Mouse (Mus musculus): Measurements from ENCODE around the gene Bcl2l13. TPM values are rescaled to one million over a fixed set of nuclear protein-coding genes. Genes with fewer than 3 reads are reported as not detected.

Bcl2l13 gene
- polyA plus RNA-seq, 1 experiment, result 25.4 TPM

DNA sequence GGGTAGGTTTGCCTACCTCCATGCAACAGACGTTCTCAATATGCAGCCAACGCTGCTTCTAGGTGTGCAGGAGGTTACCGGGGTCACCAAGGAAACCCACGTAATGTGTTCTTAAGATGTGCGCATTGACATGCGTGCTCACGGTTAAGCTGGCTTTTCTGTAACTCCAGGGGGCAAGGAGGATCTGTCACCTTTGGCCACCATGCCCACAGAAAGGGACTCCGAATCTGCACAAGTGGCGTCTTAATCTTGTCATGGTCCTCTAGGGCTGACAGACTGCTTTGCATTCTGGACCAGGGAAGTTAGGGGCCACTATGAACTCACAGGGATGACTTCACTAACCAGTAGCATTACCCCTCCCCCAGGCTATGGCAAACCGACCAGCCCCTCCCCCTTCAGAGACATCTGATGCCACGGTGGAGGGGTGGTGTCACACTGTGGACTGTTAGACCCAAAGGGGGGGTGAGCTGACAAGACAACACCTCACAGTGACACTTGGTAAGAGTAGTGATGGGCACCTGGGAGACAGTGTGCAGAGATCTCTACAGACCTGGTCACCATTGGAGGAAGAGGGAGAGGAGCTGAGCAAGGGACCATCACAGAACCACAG is 102.1 kb downstream of the Bcl2l13 start:
- no peaks in the 10 kb centered on the region for H3K4me1 ChIP-seq (ENCODE audit: control insufficient read depth, insufficient read depth, low read length)
- no peak for TF ChIP-seq POLR2A (IDR thresholded peaks at IDR 0.05; ENCODE audit: low read depth, low read length)
- no peak for TF ChIP-seq CTCF (IDR thresholded peaks at IDR 0.05; ENCODE audit: borderline replicate concordance, insufficient read depth, low read length)
- no peak overlapping the region for H3K4me3 ChIP-seq (ENCODE audit: insufficient read depth, low read length)
- no peak overlapping the region for H3K27ac ChIP-seq (ENCODE audit: insufficient read depth, low read length)

DNA sequence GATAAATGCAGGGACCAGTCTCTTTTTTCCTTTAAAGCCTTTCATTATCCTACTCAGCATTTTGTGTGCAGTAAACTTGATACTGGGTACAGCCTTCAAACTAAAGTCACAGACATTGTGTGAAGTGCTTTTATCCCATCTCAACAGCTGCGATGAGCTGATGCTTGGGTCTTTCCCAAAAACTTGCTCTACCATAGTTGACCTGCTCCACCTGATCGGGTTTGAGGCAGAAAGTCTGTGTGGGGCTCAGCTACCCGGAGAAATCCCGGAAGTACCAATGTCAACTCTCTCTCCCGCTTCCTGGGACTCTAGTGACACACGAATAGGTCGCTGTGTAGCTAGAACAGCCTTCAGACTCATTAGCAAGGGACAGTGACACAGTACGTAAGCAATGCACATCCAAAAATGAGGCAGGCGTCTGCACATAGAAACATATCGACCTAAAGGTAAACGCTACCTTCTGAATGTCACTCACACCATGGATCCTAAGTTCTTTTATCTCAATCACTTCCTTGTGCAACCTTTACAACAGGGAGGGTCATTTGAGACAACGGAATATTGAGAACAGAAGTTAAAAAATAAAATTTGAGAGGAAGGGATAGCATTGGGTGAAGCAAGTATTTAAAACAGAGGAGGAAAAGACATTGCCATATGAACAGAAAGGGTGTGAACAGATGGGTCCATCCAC is 102.9 kb downstream of the Bcl2l13 start:
- TF ChIP-seq CTCF (IDR thresholded peaks at IDR 0.05; ENCODE audit: borderline replicate concordance, insufficient read depth, low read length) (no peak), POLR2A (IDR thresholded peaks at IDR 0.05; ENCODE audit: low read depth, low read length) (no peak)
- Histone ChIP-seq H3K27ac (ENCODE audit: insufficient read depth, low read length) (no peak overlapping the region), H3K4me3 (ENCODE audit: insufficient read depth, low read length) (no peak overlapping the region), H3K4me1 (ENCODE audit: control insufficient read depth, insufficient read depth, low read length) (no peaks in the 10 kb centered on the region)

DNA sequence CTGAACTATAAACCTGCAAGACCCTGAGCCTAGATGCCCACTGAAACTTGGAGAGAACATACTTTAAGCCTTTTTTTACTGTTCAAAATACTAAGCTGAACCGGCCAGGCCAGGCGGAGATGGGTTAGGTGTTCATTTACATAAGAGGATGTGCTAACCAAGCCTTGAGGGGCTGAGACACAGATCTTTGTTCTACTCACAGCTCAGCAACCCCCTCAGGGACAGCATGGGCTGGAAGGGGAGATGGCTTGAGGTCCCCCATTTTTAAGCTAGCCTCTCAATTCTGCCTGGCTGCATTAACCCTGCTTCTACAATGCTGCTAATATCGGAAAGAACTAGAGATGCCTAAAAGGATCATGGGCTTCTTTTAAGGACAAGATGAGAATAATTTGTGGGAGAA is 103.8 kb downstream of the Bcl2l13 start:
- no peaks in the 10 kb centered on the region for H3K4me1 ChIP-seq (ENCODE audit: control insufficient read depth, insufficient read depth, low read length)
- TF ChIP-seq POLR2A (IDR thresholded peaks at IDR 0.05; ENCODE audit: low read depth, low read length) (no peak), CTCF (IDR thresholded peaks at IDR 0.05; ENCODE audit: borderline replicate concordance, insufficient read depth, low read length) (no peak)
- H3K27ac ChIP-seq (ENCODE audit: insufficient read depth, low read length), result no peak overlapping the region
- H3K4me3 ChIP-seq (ENCODE audit: insufficient read depth, low read length), result no peak overlapping the region

DNA sequence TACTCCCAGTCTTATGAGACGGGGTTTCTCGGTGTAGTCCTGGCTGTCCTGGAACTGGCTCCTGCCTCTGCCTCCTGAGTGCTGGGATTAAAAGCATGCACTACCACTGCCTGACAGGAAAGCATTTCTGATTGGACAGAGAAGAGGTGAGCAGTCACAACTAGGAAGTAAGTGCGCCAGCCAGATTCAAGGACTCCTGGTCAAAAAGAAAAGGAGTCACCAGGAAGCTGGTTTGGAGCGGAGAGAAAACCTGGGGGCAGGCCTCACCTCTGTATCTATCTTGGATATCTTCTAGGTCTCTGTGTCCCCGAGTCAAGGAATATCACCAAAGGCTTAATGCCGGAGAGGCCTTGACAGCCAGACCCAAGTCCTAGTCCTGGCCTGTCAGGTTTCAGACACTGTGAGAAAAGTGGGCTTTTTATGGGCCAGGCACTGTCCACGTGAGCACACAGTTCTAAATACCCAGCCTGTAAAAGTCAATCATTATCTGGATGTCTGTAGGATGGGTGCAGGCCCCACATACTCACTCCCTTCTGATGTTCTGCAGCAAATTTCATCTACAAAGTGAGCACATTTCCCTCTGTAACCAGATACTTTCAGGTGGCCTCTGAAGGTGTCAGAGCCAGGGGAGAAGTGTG is 104.6 kb downstream of the Bcl2l13 start:
- TF ChIP-seq POLR2A (IDR thresholded peaks at IDR 0.05; ENCODE audit: low read depth, low read length) (no peak), CTCF (IDR thresholded peaks at IDR 0.05; ENCODE audit: borderline replicate concordance, insufficient read depth, low read length) (no peak)
- H3K4me3 ChIP-seq (ENCODE audit: insufficient read depth, low read length), result no peak overlapping the region
- no peak overlapping the region for H3K27ac ChIP-seq (ENCODE audit: insufficient read depth, low read length)
- no peaks in the 10 kb centered on the region for H3K4me1 ChIP-seq (ENCODE audit: control insufficient read depth, insufficient read depth, low read length)

DNA sequence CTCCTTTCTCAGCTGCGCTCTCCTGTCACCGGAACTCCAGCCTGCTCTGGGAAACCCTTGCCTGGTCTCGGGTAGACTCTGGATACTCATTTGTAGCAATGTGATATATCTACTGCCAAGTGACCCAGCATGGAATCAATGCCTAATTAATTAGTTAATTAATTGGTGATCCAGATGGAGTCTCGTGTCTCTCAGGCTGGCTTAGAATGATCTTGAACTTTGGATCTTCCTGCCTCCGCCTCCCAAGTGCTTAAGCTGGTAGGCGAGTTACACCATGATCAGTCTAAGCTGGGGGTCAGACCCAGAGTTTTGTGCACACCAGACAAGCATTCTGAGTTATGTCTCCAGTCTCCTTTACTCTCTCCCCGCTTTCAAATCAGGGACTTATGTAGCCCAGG is 105.1 kb downstream of the Bcl2l13 start:
- TF ChIP-seq CTCF (IDR thresholded peaks at IDR 0.05; ENCODE audit: borderline replicate concordance, insufficient read depth, low read length) (no peak), POLR2A (IDR thresholded peaks at IDR 0.05; ENCODE audit: low read depth, low read length) (no peak)
- H3K4me1 ChIP-seq (ENCODE audit: control insufficient read depth, insufficient read depth, low read length), result no peaks in the 10 kb centered on the region
- H3K27ac ChIP-seq (ENCODE audit: insufficient read depth, low read length), result no peak overlapping the region
- H3K4me3 ChIP-seq (ENCODE audit: insufficient read depth, low read length), result no peak overlapping the region

DNA sequence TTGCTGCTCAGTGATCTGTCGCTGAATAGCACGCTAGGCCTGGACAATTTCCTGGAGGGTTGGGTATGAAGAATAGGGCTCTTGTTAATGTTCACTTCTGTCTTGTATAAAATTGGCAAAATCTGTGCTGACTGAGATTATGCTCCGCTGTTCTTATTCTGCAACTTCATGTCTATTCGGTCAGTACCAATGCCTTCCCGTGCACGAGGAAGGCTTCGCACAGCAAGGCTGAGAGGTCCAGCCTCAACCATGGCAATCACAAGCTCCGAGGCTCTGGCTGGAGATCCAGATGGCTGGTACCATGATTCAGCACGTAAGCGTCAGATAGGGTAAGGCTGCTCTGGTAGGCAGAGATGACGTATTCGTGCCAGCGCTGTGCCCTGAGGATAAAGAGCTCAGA is 105.6 kb downstream of the Bcl2l13 start:
- Histone ChIP-seq H3K27ac (ENCODE audit: insufficient read depth, low read length) (no peak overlapping the region), H3K4me3 (ENCODE audit: insufficient read depth, low read length) (no peak overlapping the region), H3K4me1 (ENCODE audit: control insufficient read depth, insufficient read depth, low read length) (no peaks in the 10 kb centered on the region)
- no peak for TF ChIP-seq CTCF (IDR thresholded peaks at IDR 0.05; ENCODE audit: borderline replicate concordance, insufficient read depth, low read length)
- no peak for TF ChIP-seq POLR2A (IDR thresholded peaks at IDR 0.05; ENCODE audit: low read depth, low read length)

Other genes starting within 250 kb of the Bcl2l13 start
- gene Cecr2, start 169.8 kb upstream of the Bcl2l13 start, polyA plus RNA-seq (2011; ENCODE audit: insufficient read length, low read depth, missing spikeins), result not detected in 2 replicates
- 0.46 TPM in 1 of 2 replicates, not detected in the other for gene Slc25a18, start 62.6 kb upstream of the Bcl2l13 start, polyA plus RNA-seq (2011; ENCODE audit: insufficient read length, low read depth, missing spikeins)
- gene Atp6v1e1, start 13.4 kb upstream of the Bcl2l13 start, polyA plus RNA-seq (2011; ENCODE audit: insufficient read length, low read depth, missing spikeins), result 203 and 221 TPM in 2 replicates
- gene Bid, start 80.6 kb downstream of the Bcl2l13 start, polyA plus RNA-seq (2011; ENCODE audit: insufficient read length, low read depth, missing spikeins), result 21.7 TPM in 2 replicates